Mouse (Mus musculus) forebrain, embryonic 15.5 days (tissue): ENCODE results near the gene Vgll4. TPM values are rescaled to one million over a fixed set of nuclear protein-coding genes. Genes with fewer than 3 reads are reported as not detected.

Experiments
- ATAC-seq: fragments of 200-750 bp; cut with Nextera tagmentation; replicated peaks from 2 replicates; pipeline ENCODE4 v1.8.0; 2017; ENCODE audit warnings: mild to moderate bottlenecking, moderate TSS enrichment, moderate library complexity
- H3K27ac ChIP-seq: fragments of 300-500 bp; sonication (generic); replicated peaks from 2 replicates; pipeline ENCODE4 v1.5.1; 2015; ENCODE audit warnings: mild to moderate bottlenecking, inconsistent platforms
- H3K27me3 ChIP-seq: fragments of 300-500 bp; sonication (generic); 2 replicates; pipeline ENCODE4 v1.6.1; 2015; ENCODE audit warnings: inconsistent platforms
- H3K36me3 ChIP-seq: fragments of 300-500 bp; sonication (generic); 2 replicates; pipeline ENCODE4 v1.6.1; 2015; ENCODE audit warnings: mild to moderate bottlenecking, inconsistent platforms
- H3K4me1 ChIP-seq: fragments of 300-500 bp; sonication (generic); 2 replicates; pipeline ENCODE4 v1.6.1; 2015; ENCODE audit warnings: inconsistent platforms
- H3K4me2 ChIP-seq: fragments of 300-500 bp; sonication (generic); replicated peaks from 2 replicates; pipeline ENCODE4 v1.6.1; 2015; ENCODE audit warnings: mild to moderate bottlenecking, inconsistent platforms
- H3K4me3 ChIP-seq: fragments of 300-500 bp; sonication (generic); 2 replicates; pipeline ENCODE4 v1.5.1; 2015; ENCODE audit warnings: mild to moderate bottlenecking, inconsistent platforms
- H3K9ac ChIP-seq: fragments of 300-500 bp; sonication (generic); replicated peaks from 2 replicates; pipeline ENCODE4 v1.6.1; 2015; ENCODE audit warnings: mild to moderate bottlenecking, inconsistent platforms
- H3K9me3 ChIP-seq: fragments of 300-500 bp; sonication (generic); 2 replicates; pipeline ENCODE4 v1.6.1; 2016; ENCODE audit warnings: inconsistent platforms
- WGBS: fragments of 180-500 bp; shearing (Covaris S2); methylation state at CpG from one replicate; pipeline ENCODE4 v1.1.7; 2015; ENCODE audit warnings: mixed read lengths; 5-methylcytosine and 5-hydroxymethylcytosine counted together
- polyA plus RNA-seq: library from polyadenylated mRNA; unstranded; fragments of >200 nt; fragmentation: Nextera tagmentation; extraction: Ambion mirVana; gene quantifications from 2 replicates; pipeline ENCODE4 v1.2.1, GENCODE M21; 2015

Vgll4 gene
- polyA plus RNA-seq, 1 experiment from 2014 or later, result 83.1 TPM

- Histone ChIP-seq H3K4me3 (no peak overlapping the region), H3K4me2 (no peak overlapping the region), H3K9ac (no peak overlapping the region), H3K27me3 (no peaks in the 10 kb centered on the region), H3K36me3 (no peaks in the 10 kb centered on the region), H3K9me3 (no peaks in the 10 kb centered on the region), H3K27ac (peak overlapping the region; percentile 6; the same call in 1 of the 2 replicates), H3K4me1 (peaks cover 49% of the 10 kb centered on the region)
- ATAC-seq, result no peak
- WGBS, result 87% methylated on average over 6 of the region's 6 CpGs
These were observed 62.3 kb downstream of the Vgll4 start for GRCm38 (mm10) chr6:114907459-114907858.

DNA sequence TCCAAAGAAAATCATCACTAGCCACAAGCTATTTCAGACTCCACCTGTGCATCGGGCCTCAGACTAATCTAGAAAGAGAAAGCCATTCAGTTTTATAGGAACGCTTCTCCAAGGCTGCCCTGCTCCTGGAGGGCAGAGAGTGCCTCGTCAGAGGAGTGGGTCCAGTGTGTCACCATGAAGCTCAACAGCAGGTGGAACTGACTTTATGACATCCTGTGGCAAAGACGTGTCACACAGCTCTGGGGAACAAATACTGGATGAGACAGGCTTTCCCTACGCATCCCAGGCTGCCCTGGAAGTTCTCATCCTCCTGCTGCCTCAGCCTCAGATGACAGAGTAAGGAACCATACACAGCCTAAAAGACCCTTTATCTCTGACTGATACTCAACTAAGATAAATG lies 63.6 kb downstream of the Vgll4 start:
- peaks cover 57% of the 10 kb centered on the region for H3K4me1 ChIP-seq
- no peak for ATAC-seq
- H3K9ac ChIP-seq, result no peak overlapping the region
- 78% methylated on average over 5 of the region's 5 CpGs for WGBS
- H3K27me3 ChIP-seq, result no peaks in the 10 kb centered on the region
- no peak overlapping the region for H3K4me3 ChIP-seq
- H3K9me3 ChIP-seq, result no peaks in the 10 kb centered on the region
- H3K36me3 ChIP-seq, result no peaks in the 10 kb centered on the region
- no peak overlapping the region for H3K4me2 ChIP-seq
- no peak overlapping the region for H3K27ac ChIP-seq

DNA sequence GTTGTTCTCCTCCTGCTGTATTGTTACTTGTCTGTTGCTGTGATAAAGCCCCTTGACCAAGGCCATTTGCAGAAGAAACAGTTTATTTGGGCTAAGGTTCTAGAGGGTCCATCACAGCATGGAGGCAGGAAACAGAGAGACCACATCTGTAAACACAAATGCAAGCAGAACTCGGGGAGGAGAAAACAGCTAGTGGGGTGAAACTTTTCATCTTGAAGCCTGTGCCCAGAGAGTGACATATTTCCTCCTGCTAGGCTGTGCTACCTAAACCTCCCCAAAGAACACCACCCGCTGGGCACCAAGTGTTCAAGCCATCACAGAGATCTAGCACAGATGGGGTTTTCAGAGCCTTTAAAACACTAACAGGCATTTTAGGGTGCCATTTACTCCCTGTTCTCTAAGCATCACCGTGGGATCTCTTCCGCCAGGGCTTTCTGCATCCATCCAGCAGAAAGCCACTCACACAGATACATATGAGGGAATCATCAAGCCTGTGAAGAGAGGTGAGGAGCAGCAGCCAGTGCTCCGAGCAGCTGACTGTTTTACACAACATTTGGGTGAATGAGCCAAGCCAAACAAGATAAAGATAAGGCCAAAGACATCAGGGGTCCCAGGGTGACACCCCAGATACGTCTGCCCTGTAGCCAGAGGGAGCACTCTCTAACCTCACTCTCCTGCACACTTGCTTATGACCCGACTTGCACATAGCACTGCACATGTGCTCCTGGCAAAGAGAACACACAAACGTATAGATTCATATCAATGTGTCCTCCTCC lies 64.4 kb downstream of the Vgll4 start:
- WGBS, result 78% methylated on average over 8 of the region's 8 CpGs
- Histone ChIP-seq H3K4me3 (no peak overlapping the region), H3K9me3 (no peaks in the 10 kb centered on the region), H3K4me2 (no peak overlapping the region), H3K36me3 (no peaks in the 10 kb centered on the region), H3K27me3 (no peaks in the 10 kb centered on the region), H3K9ac (no peak overlapping the region), H3K4me1 (peaks cover 64% of the 10 kb centered on the region), H3K27ac (no peak overlapping the region)
- ATAC-seq, result no peak

GRCm38 (mm10) chr6:114904818-114905217 lies 65.0 kb downstream of the Vgll4 start:
- ATAC-seq, result no peak
- H3K4me2 ChIP-seq, result no peak overlapping the region
- peaks cover 71% of the 10 kb centered on the region for H3K4me1 ChIP-seq
- no peaks in the 10 kb centered on the region for H3K27me3 ChIP-seq
- H3K27ac ChIP-seq, result no peak overlapping the region
- H3K9ac ChIP-seq, result no peak overlapping the region
- 93% methylated on average over 3 of the region's 3 CpGs for WGBS
- no peaks in the 10 kb centered on the region for H3K36me3 ChIP-seq
- no peak overlapping the region for H3K4me3 ChIP-seq
- no peaks in the 10 kb centered on the region for H3K9me3 ChIP-seq

- Histone ChIP-seq H3K27ac (no peak overlapping the region), H3K4me1 (peaks cover 76% of the 10 kb centered on the region), H3K4me2 (no peak overlapping the region), H3K9ac (no peak overlapping the region), H3K9me3 (no peaks in the 10 kb centered on the region), H3K36me3 (no peaks in the 10 kb centered on the region), H3K4me3 (no peak overlapping the region), H3K27me3 (no peaks in the 10 kb centered on the region)
- 82% methylated on average over 6 of the region's 6 CpGs for WGBS
- no peak for ATAC-seq
These were observed 65.6 kb downstream of the Vgll4 start for GRCm38 (mm10) chr6:114904233-114904632.

- H3K9me3 ChIP-seq, result no peaks in the 10 kb centered on the region
- H3K9ac ChIP-seq, result no peak overlapping the region
- H3K4me2 ChIP-seq, result no peak overlapping the region
- H3K4me3 ChIP-seq, result no peak overlapping the region
- no peaks in the 10 kb centered on the region for H3K36me3 ChIP-seq
- peak overlapping the region; percentile 38 for H3K27ac ChIP-seq
- H3K27me3 ChIP-seq, result no peaks in the 10 kb centered on the region
- ATAC-seq, result 0 out of 2 replicates have a peak, but pooled peaks have one; percentile 17
- H3K4me1 ChIP-seq, result peaks cover 67% of the 10 kb centered on the region
- WGBS, result 21% methylated on average over 4 of the region's 4 CpGs
These were observed 67.9 kb downstream of the Vgll4 start for GRCm38 (mm10) chr6:114901921-114902320.

- no peaks in the 10 kb centered on the region for H3K36me3 ChIP-seq
- peaks cover 61% of the 10 kb centered on the region for H3K4me1 ChIP-seq
- WGBS, result 7% methylated on average over 12 of the region's 12 CpGs
- no peak overlapping the region for H3K9ac ChIP-seq
- peak; percentile 39; the same call in 1 of the 2 replicates for ATAC-seq
- H3K4me2 ChIP-seq, result 0 out of 2 replicates have a peak overlapping the region, but pooled peaks have one; percentile 12
- peak overlapping the region; percentile 38 for H3K27ac ChIP-seq
- H3K4me3 ChIP-seq, result no peak overlapping the region
- H3K9me3 ChIP-seq, result no peaks in the 10 kb centered on the region
- H3K27me3 ChIP-seq, result no peaks in the 10 kb centered on the region
These were observed 68.4 kb downstream of the Vgll4 start for GRCm38 (mm10) chr6:114901321-114901824.

- Histone ChIP-seq H3K4me2 (peak overlapping the region; percentile 30), H3K4me1 (peaks cover 52% of the 10 kb centered on the region), H3K27ac (peak overlapping the region; percentile 52), H3K9me3 (no peaks in the 10 kb centered on the region), H3K27me3 (no peaks in the 10 kb centered on the region), H3K4me3 (no peak overlapping the region), H3K36me3 (no peaks in the 10 kb centered on the region), H3K9ac (no peak overlapping the region)
- 12% methylated on average over 10 of the region's 10 CpGs for WGBS
- ATAC-seq, result 0 out of 2 replicates have a peak, but pooled peaks have one; percentile 44
These were observed 69.6 kb downstream of the Vgll4 start for GRCm38 (mm10) chr6:114900194-114900593.

GRCm38 (mm10) chr6:114899652-114900051 lies 70.1 kb downstream of the Vgll4 start:
- no peak for ATAC-seq
- Histone ChIP-seq H3K36me3 (no peaks in the 10 kb centered on the region), H3K27me3 (no peaks in the 10 kb centered on the region), H3K4me3 (no peak overlapping the region), H3K4me2 (peak overlapping the region; percentile 30), H3K27ac (peak overlapping the region; percentile 52), H3K4me1 (peaks cover 50% of the 10 kb centered on the region), H3K9ac (no peak overlapping the region), H3K9me3 (no peaks in the 10 kb centered on the region)
- WGBS, result 46% methylated on average over 7 of the region's 7 CpGs

GRCm38 (mm10) chr6:114898949-114899348 lies 70.8 kb downstream of the Vgll4 start:
- no peak overlapping the region for H3K9ac ChIP-seq
- peak overlapping the region; percentile 52; the same call in 1 of the 2 replicates for H3K27ac ChIP-seq
- 93% methylated on average over 4 of the region's 4 CpGs for WGBS
- no peaks in the 10 kb centered on the region for H3K36me3 ChIP-seq
- peaks cover 54% of the 10 kb centered on the region for H3K4me1 ChIP-seq
- H3K27me3 ChIP-seq, result no peaks in the 10 kb centered on the region
- no peak for ATAC-seq
- no peaks in the 10 kb centered on the region for H3K9me3 ChIP-seq
- H3K4me3 ChIP-seq, result no peak overlapping the region
- H3K4me2 ChIP-seq, result no peak overlapping the region

GRCm38 (mm10) chr6:114896281-114896680 lies 73.5 kb downstream of the Vgll4 start:
- Histone ChIP-seq H3K9me3 (no peaks in the 10 kb centered on the region), H3K36me3 (no peaks in the 10 kb centered on the region), H3K27me3 (no peaks in the 10 kb centered on the region), H3K9ac (no peak overlapping the region), H3K4me1 (peaks cover 54% of the 10 kb centered on the region), H3K4me3 (no peak overlapping the region), H3K27ac (no peak overlapping the region), H3K4me2 (no peak overlapping the region)
- 67% methylated on average over 2 of the region's 2 CpGs for WGBS
- no peak for ATAC-seq

DNA sequence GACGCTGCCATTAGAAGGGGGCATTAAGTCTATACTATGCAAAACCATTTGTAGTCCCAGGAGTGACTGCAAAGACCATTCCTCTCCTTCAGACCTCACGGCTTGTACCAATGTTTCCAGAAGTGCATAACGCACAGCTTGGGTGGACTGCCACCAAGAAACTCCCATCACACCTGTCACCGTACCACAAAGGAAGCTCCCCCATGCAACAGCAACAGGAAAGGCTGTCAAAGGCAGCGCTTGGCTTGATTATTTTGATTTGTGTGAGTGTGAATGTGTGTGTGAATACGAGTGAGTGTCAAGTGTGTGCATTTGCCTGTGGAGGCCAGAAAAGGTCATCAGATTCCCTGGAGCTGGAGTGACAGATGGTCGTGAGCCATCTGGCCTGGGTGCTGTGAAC lies 74.6 kb downstream of the Vgll4 start:
- no peaks in the 10 kb centered on the region for H3K27me3 ChIP-seq
- no peaks in the 10 kb centered on the region for H3K36me3 ChIP-seq
- ATAC-seq, result no peak
- WGBS, result 88% methylated on average over 7 of the region's 7 CpGs
- H3K4me1 ChIP-seq, result peaks cover 54% of the 10 kb centered on the region
- no peak overlapping the region for H3K9ac ChIP-seq
- no peak overlapping the region for H3K27ac ChIP-seq
- no peaks in the 10 kb centered on the region for H3K9me3 ChIP-seq
- H3K4me2 ChIP-seq, result no peak overlapping the region
- H3K4me3 ChIP-seq, result no peak overlapping the region
